Mouse (Mus musculus): Measurements from ENCODE around the gene Xrcc4.

Gene Xrcc4

DNA sequence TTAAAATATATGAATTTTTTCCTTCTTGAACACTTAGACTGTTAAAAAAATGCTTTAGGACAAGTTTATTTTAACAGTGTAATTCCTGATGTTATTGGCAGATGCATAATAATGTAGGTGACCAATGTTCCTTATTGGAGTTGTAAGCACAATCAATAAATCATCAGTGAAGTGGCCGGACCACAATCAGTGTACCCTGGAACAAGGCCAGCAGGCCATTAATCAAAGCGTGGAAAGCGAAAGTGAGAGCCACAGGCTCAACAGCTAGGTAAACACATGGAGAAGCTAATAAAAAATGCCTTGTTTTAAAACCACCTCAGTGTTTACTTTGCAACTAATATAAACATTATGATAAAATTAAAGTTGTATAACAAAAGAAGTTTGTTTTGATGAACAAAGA is 159.9 kb downstream of the Xrcc4 start:
- no peak for DNase-seq

- DNase-seq: no peak
Measured at GRCm38 (mm10) chr13:89918814-89919481, 170.5 kb downstream of the Xrcc4 start.

DNA sequence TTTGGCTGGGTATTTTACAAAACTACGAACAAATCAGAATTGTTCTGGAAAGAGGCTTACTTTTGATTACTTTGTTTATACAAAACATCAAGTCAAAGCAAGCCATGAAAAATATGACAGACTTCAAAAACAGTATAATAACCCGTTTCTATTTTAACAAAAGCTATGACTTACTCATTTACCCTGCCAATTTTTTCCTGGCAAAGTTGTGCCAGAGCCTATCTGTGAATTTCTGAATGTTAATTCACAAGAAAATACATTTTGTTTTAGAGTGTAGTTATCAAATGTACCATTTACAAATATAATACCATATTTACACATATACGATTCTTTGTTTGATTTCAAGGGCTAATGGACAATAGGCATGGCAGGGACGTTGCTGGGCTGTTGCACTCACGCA is 175.1 kb downstream of the Xrcc4 start:
- DNase-seq: no peak

GRCm38 (mm10) chr13:89913891-89914290 is 175.5 kb downstream of the Xrcc4 start:
- no peak for DNase-seq

DNA sequence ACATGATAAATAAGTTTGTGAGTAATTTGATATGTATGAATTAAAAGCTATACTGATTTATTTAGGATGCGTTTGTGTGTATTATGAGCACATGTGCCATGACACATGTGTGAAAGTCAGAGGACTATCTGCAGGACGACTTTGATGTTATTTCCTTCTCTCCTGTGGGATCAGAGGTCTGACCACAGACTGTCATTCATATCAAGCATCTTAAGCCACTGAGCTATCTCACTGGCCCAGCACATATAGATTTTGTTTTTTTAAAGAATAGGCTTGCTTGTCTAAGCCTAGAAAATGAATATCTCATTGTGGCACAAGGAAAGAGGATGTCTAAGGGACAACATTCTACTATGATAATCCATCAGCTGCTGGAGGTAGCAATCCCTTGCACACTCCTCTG is 183.3 kb downstream of the Xrcc4 start:
- DNase-seq: no peak

DNA sequence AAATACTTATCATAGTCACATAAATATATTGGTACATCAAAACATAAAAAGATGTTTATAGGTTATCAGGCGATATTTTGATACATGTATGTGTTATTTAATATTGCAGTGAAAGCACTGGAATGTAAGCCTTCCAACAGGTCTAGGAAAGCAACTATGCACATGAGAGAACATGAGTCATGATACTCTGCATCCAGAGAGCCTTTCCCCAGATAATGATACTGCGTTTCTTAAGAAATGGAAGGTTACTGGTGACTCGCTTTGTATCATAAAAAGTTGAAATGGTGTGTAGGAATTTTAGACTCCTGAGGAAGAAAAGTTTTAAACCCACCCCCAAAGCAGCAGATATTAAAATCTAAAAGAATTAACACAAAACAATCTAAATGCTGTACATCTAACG is 190.3 kb downstream of the Xrcc4 start:
- DNase-seq: no peak

- DNase-seq: no peak
Measured at GRCm38 (mm10) chr13:89892140-89892539, 197.3 kb downstream of the Xrcc4 start.

- DNase-seq: no peak
Measured at GRCm38 (mm10) chr13:89890159-89890558, 199.2 kb downstream of the Xrcc4 start.

GRCm38 (mm10) chr13:89889074-89889473 is 200.3 kb downstream of the Xrcc4 start:
- no peak for DNase-seq

- DNase-seq: no peak
Measured at GRCm38 (mm10) chr13:89883523-89883922, 205.9 kb downstream of the Xrcc4 start.

GRCm38 (mm10) chr13:89881281-89881680 is 208.1 kb downstream of the Xrcc4 start:
- no peak for DNase-seq

- DNase-seq: no peak
Measured at GRCm38 (mm10) chr13:89878832-89879468, 210.5 kb downstream of the Xrcc4 start.

DNA sequence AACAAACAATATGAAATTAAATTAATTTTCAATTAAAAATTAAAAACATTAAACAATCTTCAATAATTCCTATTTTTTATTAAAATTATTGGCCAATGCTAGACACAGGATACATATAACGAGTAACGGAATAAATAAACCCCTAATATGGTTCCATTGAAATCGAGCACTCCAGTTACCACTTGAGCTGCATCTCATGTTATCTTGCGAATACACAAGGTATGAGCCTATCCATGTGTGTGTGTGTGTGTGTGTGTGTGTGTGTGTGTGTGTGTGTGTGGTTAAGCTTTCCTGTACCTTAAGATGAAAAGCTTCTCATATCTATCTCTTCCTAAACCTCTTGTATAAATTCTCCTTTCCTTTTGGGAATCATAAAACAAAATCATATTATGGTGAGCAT is 213.9 kb downstream of the Xrcc4 start:
- DNase-seq: no peak

GRCm38 (mm10) chr13:89872725-89873124 is 216.7 kb downstream of the Xrcc4 start:
- no peak for DNase-seq

DNA sequence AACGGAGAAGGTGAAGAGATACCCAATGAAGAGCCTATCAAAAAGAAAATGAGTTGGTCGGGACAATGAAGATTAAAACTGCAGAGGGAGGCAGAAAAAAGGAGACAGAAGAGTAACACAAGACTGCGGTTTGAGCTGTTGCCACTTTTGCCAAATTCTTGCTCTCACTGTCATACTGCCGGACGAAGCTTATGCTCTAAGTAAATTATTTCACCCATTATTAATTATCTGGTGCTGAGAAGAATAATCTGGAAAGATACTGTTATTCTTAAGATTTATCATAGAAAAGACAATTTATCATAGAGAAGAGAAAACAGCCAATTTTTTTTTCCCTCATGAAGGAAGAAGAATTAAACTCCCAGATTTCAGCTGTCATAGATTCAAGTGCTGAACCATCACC is 235.3 kb downstream of the Xrcc4 start:
- DNase-seq: no peak

DNA sequence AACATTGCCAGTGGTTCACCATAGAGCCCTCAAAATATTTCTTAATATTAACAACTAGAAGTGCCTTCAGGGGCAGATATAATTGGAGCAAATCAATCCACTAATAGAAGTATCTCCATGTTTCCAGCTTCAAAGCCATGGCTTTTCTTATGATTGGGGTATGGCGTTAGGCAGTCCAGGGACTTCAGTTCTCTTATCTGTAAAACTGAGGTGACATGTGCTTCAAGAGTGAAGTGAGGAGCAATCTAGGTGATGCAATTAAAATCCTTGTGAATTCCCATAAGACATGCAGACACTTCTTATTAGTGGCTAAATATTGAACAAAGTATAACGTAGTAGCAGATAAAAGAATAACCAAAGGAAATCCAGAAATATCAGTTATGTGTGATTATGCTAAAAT is 238.7 kb downstream of the Xrcc4 start:
- no peak for DNase-seq

- no peak for DNase-seq
Measured at GRCm38 (mm10) chr13:89849955-89850354, 239.5 kb downstream of the Xrcc4 start.

GRCm38 (mm10) chr13:89838635-89839034 is 250.8 kb downstream of the Xrcc4 start:
- no peak for DNase-seq

DNA sequence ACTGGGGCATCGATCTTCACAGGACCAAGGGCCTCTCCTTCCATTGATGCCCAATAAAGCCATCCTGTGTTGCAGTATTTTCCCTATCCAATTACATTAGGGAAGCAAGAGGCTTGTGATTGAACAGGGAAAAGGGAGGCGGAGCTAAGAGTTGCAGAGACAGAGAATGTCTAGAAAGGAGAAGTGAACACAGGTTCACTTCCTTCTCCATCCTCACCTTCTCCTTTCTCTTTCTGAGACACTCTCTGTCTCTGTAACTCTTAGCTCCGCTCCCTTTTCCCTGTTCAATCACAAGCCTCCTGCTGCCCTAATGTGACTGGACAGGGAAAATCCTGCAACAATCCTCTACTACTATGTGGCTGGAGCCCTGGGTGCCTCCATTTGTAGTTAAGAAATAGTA is 254.9 kb downstream of the Xrcc4 start:
- no peak for DNase-seq

GRCm38 (mm10) chr13:89833053-89833670 is 256.2 kb downstream of the Xrcc4 start:
- no peak for DNase-seq

- no peak for DNase-seq
Measured at GRCm38 (mm10) chr13:89828429-89828970, 260.9 kb downstream of the Xrcc4 start.

DNA sequence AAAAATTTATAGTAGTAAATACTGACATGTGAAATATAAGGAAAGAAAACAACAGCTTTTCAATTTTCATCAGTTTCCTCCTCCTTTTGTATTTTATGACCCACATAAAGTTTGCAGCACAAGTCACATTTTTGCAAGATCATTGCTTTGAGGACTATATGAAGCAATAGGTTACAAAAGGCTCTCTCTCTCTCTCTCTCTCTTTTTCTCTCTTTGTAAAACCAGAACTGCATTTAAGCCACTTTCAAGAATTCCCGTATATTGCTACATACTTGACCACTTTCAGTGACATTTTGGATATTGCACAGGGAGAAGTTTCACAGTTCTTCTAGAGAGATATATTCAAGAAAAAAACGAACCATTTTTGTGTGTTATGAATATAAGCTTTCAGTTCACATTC is 261.6 kb downstream of the Xrcc4 start:
- no peak for DNase-seq

DNA sequence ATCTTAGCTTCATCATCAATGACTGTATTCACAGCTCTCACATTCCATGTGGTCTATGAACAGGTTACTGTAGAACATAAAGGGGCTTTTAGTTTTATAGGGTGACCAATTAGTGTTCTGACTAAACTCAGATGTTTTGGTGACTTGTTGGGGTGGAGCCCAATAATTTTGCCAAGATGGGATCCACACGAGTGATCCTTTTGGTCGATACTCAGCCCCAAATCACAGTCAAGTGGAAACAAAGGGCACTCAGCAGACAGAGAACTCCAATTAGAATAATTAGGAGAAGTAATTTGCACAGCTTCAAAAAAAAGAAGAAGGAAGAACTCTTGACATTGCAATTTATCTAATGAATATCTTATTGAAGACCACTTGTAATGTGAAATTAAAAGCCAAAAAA is 274.9 kb downstream of the Xrcc4 start:
- DNase-seq: no peak

- DNase-seq: no peak
Measured at GRCm38 (mm10) chr13:89812169-89812568, 277.2 kb downstream of the Xrcc4 start.
